Mouse (Mus musculus): ENCODE data around the gene Prr12. TPM values are rescaled to one million over a fixed set of nuclear protein-coding genes. Genes with fewer than 3 reads are reported as not detected.

Prr12 gene
- polyA plus RNA-seq, 1 experiment, result 14.3 TPM

GRCm38 (mm10) chr7:45073949-45074348, 21.3 kb upstream of the Prr12 start:
- Histone ChIP-seq H3K4me3 (replicated peaks; ENCODE audit: control insufficient read depth, low read depth, low read length) (no peak overlapping the region), H3K27ac (ENCODE audit: control insufficient read depth, insufficient read depth, low read depth, low read length, poor library complexity) (no peak overlapping the region), H3K4me1 (ENCODE audit: control insufficient read depth, insufficient read depth, low read length) (no peaks in the 10 kb centered on the region)
- 88% methylated on average over 12 of the region's 12 CpGs for WGBS
- no peak for TF ChIP-seq CTCF (IDR thresholded peaks at IDR 0.05; ENCODE audit: control insufficient read depth, insufficient read depth, low read length)
- TF ChIP-seq POLR2A (IDR thresholded peaks at IDR 0.05; ENCODE audit: borderline replicate concordance, control insufficient read depth, low read depth, low read length), result no peak

GRCm38 (mm10) chr7:45073171-45073707, 20.6 kb upstream of the Prr12 start:
- Histone ChIP-seq H3K27ac (ENCODE audit: control insufficient read depth, insufficient read depth, low read depth, low read length, poor library complexity) (no peak overlapping the region), H3K4me1 (ENCODE audit: control insufficient read depth, insufficient read depth, low read length) (no peaks in the 10 kb centered on the region), H3K4me3 (replicated peaks; ENCODE audit: control insufficient read depth, low read depth, low read length) (no peak overlapping the region)
- no peak for TF ChIP-seq POLR2A (IDR thresholded peaks at IDR 0.05; ENCODE audit: borderline replicate concordance, control insufficient read depth, low read depth, low read length)
- TF ChIP-seq CTCF (IDR thresholded peaks at IDR 0.05; ENCODE audit: control insufficient read depth, insufficient read depth, low read length), result no peak
- WGBS, result 37% methylated on average over 7 of the region's 7 CpGs

- 75% methylated on average over 2 of the region's 2 CpGs for WGBS
- H3K27ac ChIP-seq (ENCODE audit: control insufficient read depth, insufficient read depth, low read depth, low read length, poor library complexity), result no peak overlapping the region
- H3K4me3 ChIP-seq (replicated peaks; ENCODE audit: control insufficient read depth, low read depth, low read length), result no peak overlapping the region
- no peak for TF ChIP-seq POLR2A (IDR thresholded peaks at IDR 0.05; ENCODE audit: borderline replicate concordance, control insufficient read depth, low read depth, low read length)
- TF ChIP-seq CTCF (IDR thresholded peaks at IDR 0.05; ENCODE audit: control insufficient read depth, insufficient read depth, low read length), result peak; percentile 52; the same call in 1 of the 2 replicates
- H3K4me1 ChIP-seq (ENCODE audit: control insufficient read depth, insufficient read depth, low read length), result no peaks in the 10 kb centered on the region
These were observed 19.5 kb upstream of the Prr12 start for GRCm38 (mm10) chr7:45072230-45072629.

GRCm38 (mm10) chr7:45069671-45070070, 17.0 kb upstream of the Prr12 start:
- no peak overlapping the region for H3K27ac ChIP-seq (ENCODE audit: control insufficient read depth, insufficient read depth, low read depth, low read length, poor library complexity)
- H3K4me1 ChIP-seq (ENCODE audit: control insufficient read depth, insufficient read depth, low read length), result no peaks in the 10 kb centered on the region
- WGBS, result 75% methylated on average over 2 of the region's 2 CpGs
- H3K4me3 ChIP-seq (replicated peaks; ENCODE audit: control insufficient read depth, low read depth, low read length), result no peak overlapping the region
- TF ChIP-seq CTCF (IDR thresholded peaks at IDR 0.05; ENCODE audit: control insufficient read depth, insufficient read depth, low read length) (no peak), POLR2A (IDR thresholded peaks at IDR 0.05; ENCODE audit: borderline replicate concordance, control insufficient read depth, low read depth, low read length) (no peak)

- TF ChIP-seq POLR2A (IDR thresholded peaks at IDR 0.05; ENCODE audit: borderline replicate concordance, control insufficient read depth, low read depth, low read length) (no peak), CTCF (IDR thresholded peaks at IDR 0.05; ENCODE audit: control insufficient read depth, insufficient read depth, low read length) (peak; percentile 93)
- Histone ChIP-seq H3K27ac (ENCODE audit: control insufficient read depth, insufficient read depth, low read depth, low read length, poor library complexity) (no peak overlapping the region), H3K4me1 (ENCODE audit: control insufficient read depth, insufficient read depth, low read length) (no peaks in the 10 kb centered on the region), H3K4me3 (replicated peaks; ENCODE audit: control insufficient read depth, low read depth, low read length) (no peak overlapping the region)
- WGBS, result 33% methylated on average over 5 of the region's 5 CpGs
These were observed 15.3 kb upstream of the Prr12 start for GRCm38 (mm10) chr7:45068000-45068318.

- Histone ChIP-seq H3K4me1 (ENCODE audit: control insufficient read depth, insufficient read depth, low read length) (no peaks in the 10 kb centered on the region), H3K4me3 (replicated peaks; ENCODE audit: control insufficient read depth, low read depth, low read length) (no peak overlapping the region), H3K27ac (ENCODE audit: control insufficient read depth, insufficient read depth, low read depth, low read length, poor library complexity) (no peak overlapping the region)
- TF ChIP-seq CTCF (IDR thresholded peaks at IDR 0.05; ENCODE audit: control insufficient read depth, insufficient read depth, low read length) (no peak), POLR2A (IDR thresholded peaks at IDR 0.05; ENCODE audit: borderline replicate concordance, control insufficient read depth, low read depth, low read length) (no peak)
- 67% methylated on average over 4 of the region's 4 CpGs for WGBS
These were observed 14.7 kb upstream of the Prr12 start for GRCm38 (mm10) chr7:45067190-45067999.

GRCm38 (mm10) chr7:45062239-45062835, 9.7 kb upstream of the Prr12 start, which contains the start of the genes Nosip and Prrg2:
Gene Nosip (plus strand): TSS chr7:45062429.
Gene Prrg2 (minus strand): TSS chr7:45062677.
- Histone ChIP-seq H3K4me3 (replicated peaks; ENCODE audit: control insufficient read depth, low read depth, low read length) (peak within 1 kb of the TSS; percentile 86), H3K27ac (ENCODE audit: control insufficient read depth, insufficient read depth, low read depth, low read length, poor library complexity) (peak within 1 kb of the TSS; percentile 93), H3K4me1 (ENCODE audit: control insufficient read depth, insufficient read depth, low read length) (no peaks in the 10 kb centered on the region; the same call in 1 of the 2 replicates)
- TF ChIP-seq POLR2A (IDR thresholded peaks at IDR 0.05; ENCODE audit: borderline replicate concordance, control insufficient read depth, low read depth, low read length) (no peak), CTCF (IDR thresholded peaks at IDR 0.05; ENCODE audit: control insufficient read depth, insufficient read depth, low read length) (peak; percentile 8; the same call in 1 of the 2 replicates)
- under 1% methylated on average over 31 of the region's 31 CpGs for WGBS

- Histone ChIP-seq H3K4me1 (ENCODE audit: control insufficient read depth, insufficient read depth, low read length) (no peaks in the 10 kb centered on the region; the same call in 1 of the 2 replicates), H3K27ac (ENCODE audit: control insufficient read depth, insufficient read depth, low read depth, low read length, poor library complexity) (no peak overlapping the region), H3K4me3 (replicated peaks; ENCODE audit: control insufficient read depth, low read depth, low read length) (peak overlapping the region; percentile 5)
- WGBS, result 29% methylated on average over 11 of the region's 11 CpGs
- no peak for TF ChIP-seq POLR2A (IDR thresholded peaks at IDR 0.05; ENCODE audit: borderline replicate concordance, control insufficient read depth, low read depth, low read length)
These were observed 8.9 kb upstream of the Prr12 start for GRCm38 (mm10) chr7:45061532-45062075.
